Mouse (Mus musculus): Measurements from ENCODE around the gene Erv3.

The Erv3 gene

GRCm38 (mm10) chr2:131825498-131825897 lies 34.0 kb downstream of the Erv3 start:
- in situ Hi-C loops (cut with MboI, MseI), result loop anchor here (10.0 kb wide), 1 partner anchor 299 kb away; no protein-coding TSS in a partner anchor

GRCm38 (mm10) chr2:131823931-131824330 lies 35.6 kb downstream of the Erv3 start:
- in situ Hi-C loops (cut with MboI, MseI), result loop anchor here (5.0 to 10.0 kb wide), 2 partner anchors 113 to 301 kb away; no protein-coding TSS in a partner anchor

GRCm38 (mm10) chr2:131822492-131822891 lies 37.1 kb downstream of the Erv3 start:
- in situ Hi-C loops (cut with MboI, MseI), result loop anchor here (5.0 to 10.0 kb wide), 2 partner anchors 115 to 302 kb away; no protein-coding TSS in a partner anchor

GRCm38 (mm10) chr2:131821708-131821990 lies 37.9 kb downstream of the Erv3 start:
- in situ Hi-C loops (cut with MboI, MseI), result loop anchor here (5.0 to 10.0 kb wide), 2 partner anchors 116 to 303 kb away; no protein-coding TSS in a partner anchor

- in situ Hi-C loops (cut with MboI, MseI), result loop anchor here (5.0 to 10.0 kb wide), 2 partner anchors 116 to 304 kb away; no protein-coding TSS in a partner anchor
These were observed 38.4 kb downstream of the Erv3 start for GRCm38 (mm10) chr2:131820932-131821707.

GRCm38 (mm10) chr2:131820088-131820675 lies 39.4 kb downstream of the Erv3 start:
- in situ Hi-C loops (cut with MboI, MseI), result loop anchor here (5.0 to 10.0 kb wide), 2 partner anchors 117 to 305 kb away; no protein-coding TSS in a partner anchor

- in situ Hi-C loops (cut with MboI, MseI), result loop anchor here (5.0 kb wide), 1 partner anchor 272 kb away; no protein-coding TSS in a partner anchor
These were observed 45.2 kb downstream of the Erv3 start for GRCm38 (mm10) chr2:131814327-131814726.

- in situ Hi-C loops (cut with MboI, MseI), result loop anchor here (5.0 kb wide), 1 partner anchor 271 kb away; no protein-coding TSS in a partner anchor
These were observed 46.1 kb downstream of the Erv3 start for GRCm38 (mm10) chr2:131813437-131813836.

GRCm38 (mm10) chr2:131812480-131813137 lies 46.9 kb downstream of the Erv3 start:
- in situ Hi-C loops (cut with MboI, MseI), result loop anchor here (5.0 kb wide), 1 partner anchor 270 kb away; no protein-coding TSS in a partner anchor

GRCm38 (mm10) chr2:131811607-131812006 lies 47.9 kb downstream of the Erv3 start:
- in situ Hi-C loops (cut with MboI, MseI), result loop anchor here (5.0 kb wide), 1 partner anchor 269 kb away; no protein-coding TSS in a partner anchor

GRCm38 (mm10) chr2:131808856-131809255 lies 50.7 kb downstream of the Erv3 start:
- in situ Hi-C loops (cut with MboI, MseI), result no loop called here

- in situ Hi-C loops (cut with MboI, MseI), result no loop called here
These were observed 51.9 kb downstream of the Erv3 start for GRCm38 (mm10) chr2:131807660-131808059.

- in situ Hi-C loops (cut with MboI, MseI), result no loop called here
These were observed 52.7 kb downstream of the Erv3 start for GRCm38 (mm10) chr2:131806863-131807262.

GRCm38 (mm10) chr2:131805306-131805705 lies 54.2 kb downstream of the Erv3 start:
- in situ Hi-C loops (cut with MboI, MseI), result no loop called here

GRCm38 (mm10) chr2:131803801-131804200 lies 55.7 kb downstream of the Erv3 start:
- in situ Hi-C loops (cut with MboI, MseI), result no loop called here

All from T-helper 2 cell (primary cell).